Mouse (Mus musculus) cerebellum, postnatal 4 days (tissue): ENCODE data around the gene Srrm2.

ENCODE experiments used
- DNase-seq, 2 experiments: peaks; one replicate each; pipeline ENCODE4 v3.0.0; 2022; ENCODE audit warnings: low spot score in 2 of 2, mixed read lengths in 1 of 2

Gene Srrm2

GRCm38 (mm10) chr17:23790269-23791078 is at the start of gene Srrm2:
Gene Srrm2, plus strand, starts transcription at chr17:23790532.
- DNase-seq: peak in 1 of 2 experiments; percentile 40

- no peak for DNase-seq
Observed at GRCm38 (mm10) chr17:23740598-23741021, 49.7 kb upstream of the Srrm2 start, which contains the start of gene Paqr4. Gene Paqr4, minus strand, starts transcription at chr17:23740867.

- no peak for DNase-seq
Observed at GRCm38 (mm10) chr17:23741359-23742209, 48.7 kb upstream of the Srrm2 start.

GRCm38 (mm10) chr17:23742210-23742793 is 48.0 kb upstream of the Srrm2 start:
- DNase-seq: no peak

GRCm38 (mm10) chr17:23742941-23743340 is 47.4 kb upstream of the Srrm2 start:
- no peak for DNase-seq

- DNase-seq: no peak
Observed at GRCm38 (mm10) chr17:23744076-23744475, 46.3 kb upstream of the Srrm2 start.

- DNase-seq: no peak
Observed at GRCm38 (mm10) chr17:23744651-23745050, 45.7 kb upstream of the Srrm2 start.

- DNase-seq: no peak
Observed at GRCm38 (mm10) chr17:23745301-23746251, 44.8 kb upstream of the Srrm2 start, which contains the start of gene Kremen2. Gene Kremen2, minus strand, starts transcription at chr17:23745833.

- no peak for DNase-seq
Observed at GRCm38 (mm10) chr17:23746311-23746710, 44.0 kb upstream of the Srrm2 start.

- DNase-seq: no peak
Observed at GRCm38 (mm10) chr17:23746767-23747166, 43.6 kb upstream of the Srrm2 start.

- DNase-seq: no peak
Observed at GRCm38 (mm10) chr17:23747471-23747870, 42.9 kb upstream of the Srrm2 start.

GRCm38 (mm10) chr17:23748026-23748425 is 42.3 kb upstream of the Srrm2 start:
- DNase-seq: no peak

- DNase-seq: peak in 1 of 2 experiments; percentile 61
Observed at GRCm38 (mm10) chr17:23748631-23749391, 41.5 kb upstream of the Srrm2 start.

- no peak for DNase-seq
Observed at GRCm38 (mm10) chr17:23749400-23750191, 40.7 kb upstream of the Srrm2 start.

- DNase-seq: no peak
Observed at GRCm38 (mm10) chr17:23755689-23756088, 34.6 kb upstream of the Srrm2 start.

- no peak for DNase-seq
Observed at GRCm38 (mm10) chr17:23757581-23757980, 32.8 kb upstream of the Srrm2 start.

- DNase-seq: no peak
Observed at GRCm38 (mm10) chr17:23758801-23759200, 31.5 kb upstream of the Srrm2 start.

- DNase-seq: no peak
Observed at GRCm38 (mm10) chr17:23760231-23760630, 30.1 kb upstream of the Srrm2 start.

GRCm38 (mm10) chr17:23761155-23761554 is 29.2 kb upstream of the Srrm2 start:
- DNase-seq: no peak
